Mouse (Mus musculus) heart, embryonic 12.5 days (tissue): ENCODE results near the gene Lrrc74b. TPM values are rescaled to one million over a fixed set of nuclear protein-coding genes. Genes with fewer than 3 reads are reported as not detected.

Source experiments
- ATAC-seq: fragments of 200-750 bp; cut with Nextera tagmentation; 2 replicates; pipeline ENCODE4 v1.8.0; 2017; ENCODE audit warnings: moderate TSS enrichment, moderate library complexity; ENCODE audit not compliant: insufficient number of reproducible peaks, low FRiP score
- H3K27ac ChIP-seq: fragments of 300-500 bp; sonication (generic); 2 replicates; pipeline ENCODE4 v1.5.1; 2016; ENCODE audit warnings: mild to moderate bottlenecking, moderate library complexity; ENCODE audit not compliant: poor library complexity, severe bottlenecking
- H3K27me3 ChIP-seq: fragments of 300-500 bp; sonication (generic); replicated peaks from 2 replicates; pipeline ENCODE4 v1.6.1; 2016; ENCODE audit warnings: mild to moderate bottlenecking, moderate library complexity
- H3K36me3 ChIP-seq: fragments of 300-500 bp; sonication (generic); 2 replicates; pipeline ENCODE4 v1.6.1; 2016; ENCODE audit warnings: mild to moderate bottlenecking, moderate library complexity
- H3K4me1 ChIP-seq: fragments of 300-500 bp; sonication (generic); replicated peaks from 2 replicates; pipeline ENCODE4 v1.6.1; 2016; ENCODE audit warnings: mild to moderate bottlenecking
- H3K4me2 ChIP-seq: fragments of 300-500 bp; sonication (generic); 2 replicates; pipeline ENCODE4 v1.6.1; 2016; ENCODE audit warnings: mild to moderate bottlenecking, moderate library complexity
- H3K4me3 ChIP-seq: fragments of 300-500 bp; sonication (generic); 2 replicates; pipeline ENCODE4 v1.5.1; 2016; ENCODE audit warnings: mild to moderate bottlenecking
- H3K9ac ChIP-seq: fragments of 300-500 bp; sonication (generic); 2 replicates; pipeline ENCODE4 v1.6.1; 2016; ENCODE audit warnings: mild to moderate bottlenecking, moderate library complexity
- H3K9me3 ChIP-seq: fragments of 300-500 bp; sonication (generic); replicated peaks from 2 replicates; pipeline ENCODE4 v1.6.1; 2016; ENCODE audit warnings: mild to moderate bottlenecking, moderate library complexity
- WGBS: fragments of 180-500 bp; shearing (Covaris S2); methylation state at CpG from one replicate; pipeline ENCODE4 v1.1.7; 2016; 5-methylcytosine and 5-hydroxymethylcytosine counted together
- polyA plus RNA-seq: library from polyadenylated mRNA; unstranded; fragments of >200 nt; fragmentation: Nextera tagmentation; extraction: Ambion mirVana; gene quantifications from 2 replicates; pipeline ENCODE4 v1.2.1, GENCODE M21; 2016

Gene Lrrc74b
- polyA plus RNA-seq = 0.09 and 0.23 TPM in 2 replicates

DNA sequence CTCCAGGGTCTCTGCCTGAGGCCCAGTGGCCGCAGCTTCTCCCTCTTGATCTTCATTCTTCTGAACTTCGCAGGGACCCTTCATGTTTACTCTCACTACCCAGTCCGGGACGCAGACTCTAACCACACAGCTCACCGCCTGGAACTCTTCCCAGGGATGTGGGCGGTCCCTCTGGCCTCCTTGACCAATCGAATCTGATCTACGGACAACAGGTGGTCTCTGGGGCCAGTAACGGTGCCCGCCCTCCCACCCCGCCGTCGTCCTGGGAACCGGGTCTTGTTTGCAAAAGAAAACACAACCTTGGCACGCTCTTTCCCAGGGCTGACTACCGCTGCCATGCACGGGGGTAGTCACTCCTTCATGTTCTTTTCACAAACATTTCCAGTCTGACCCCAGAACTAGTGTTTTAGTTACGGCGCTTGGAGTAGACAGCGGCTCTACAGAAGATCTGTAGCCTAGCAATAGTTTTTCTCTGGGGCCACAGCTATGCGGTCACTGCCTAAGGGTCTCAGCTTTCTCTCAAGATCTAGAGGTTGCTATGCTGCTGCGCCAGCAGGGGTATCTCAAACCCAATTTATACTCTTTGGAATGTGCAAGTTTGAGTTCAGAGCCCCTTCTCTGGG lies at the start of gene Lrrc74b:
Gene Lrrc74b (minus strand): TSS at position 120 of the 623 bp plus-strand sequence.
- Histone ChIP-seq H3K4me2 (peak within 1 kb of the TSS; percentile 72), H3K9me3 (no peaks in the 10 kb centered on the region), H3K27ac (peak within 1 kb of the TSS; percentile 48; the same call in 1 of the 2 replicates), H3K36me3 (no peaks in the 10 kb centered on the region), H3K27me3 (peaks cover 12% of the 10 kb centered on the region; the same call in 1 of the 2 replicates), H3K4me1 (peaks cover 37% of the 10 kb centered on the region), H3K4me3 (peak within 1 kb of the TSS; percentile 45), H3K9ac (peak within 1 kb of the TSS; percentile 58)
- 1% methylated on average over 22 of the region's 22 CpGs for WGBS
- peak; percentile 81 for ATAC-seq

DNA sequence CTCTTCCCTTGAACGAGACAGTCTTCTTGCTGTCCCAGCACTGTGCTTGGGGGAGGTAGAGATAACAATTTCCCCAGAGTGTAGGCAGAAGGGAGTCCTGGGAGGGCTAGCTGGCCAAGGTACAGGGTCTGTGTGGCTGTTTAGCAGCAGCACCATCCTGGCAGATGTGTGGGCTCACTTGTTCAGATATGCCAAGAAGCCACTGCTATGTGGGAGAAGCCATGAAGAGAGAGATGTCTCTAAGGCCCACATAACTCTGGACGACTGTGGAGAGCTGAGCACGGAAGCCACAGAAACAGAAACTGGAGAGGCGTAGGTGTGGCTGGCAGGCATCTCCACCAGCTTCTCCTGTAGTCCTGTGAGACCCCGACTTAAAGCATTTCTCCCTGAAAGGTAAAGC lies 44.6 kb upstream of the Lrrc74b start:
- Histone ChIP-seq H3K9ac (no peak overlapping the region), H3K4me2 (no peak overlapping the region), H3K27ac (no peak overlapping the region), H3K9me3 (peaks cover 15% of the 10 kb centered on the region), H3K4me1 (no peaks in the 10 kb centered on the region), H3K36me3 (no peaks in the 10 kb centered on the region), H3K4me3 (no peak overlapping the region), H3K27me3 (no peaks in the 10 kb centered on the region)
- ATAC-seq = no peak
- WGBS = 64% methylated on average over 5 of the region's 5 CpGs

DNA sequence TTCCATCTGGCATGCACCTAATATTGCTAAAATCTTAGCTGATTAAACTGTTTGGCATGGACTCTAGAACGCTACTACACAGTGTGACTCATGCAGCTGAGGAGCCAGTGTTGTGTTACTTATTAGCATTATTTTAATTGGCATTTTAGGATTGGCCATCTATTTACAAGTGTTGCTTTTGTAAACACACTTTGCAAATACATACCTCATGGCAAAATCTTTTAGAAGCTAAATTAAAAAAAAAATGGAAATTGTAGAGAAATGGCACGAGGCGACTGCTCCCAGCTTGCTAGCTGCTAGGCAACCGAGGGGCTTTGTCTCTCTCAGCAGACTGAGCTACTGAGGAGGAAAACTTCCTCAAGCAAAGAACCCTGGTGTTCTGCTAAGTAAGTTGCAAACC lies 43.9 kb upstream of the Lrrc74b start:
- ATAC-seq = no peak
- WGBS = 70% methylated on average over 4 of the region's 4 CpGs
- no peaks in the 10 kb centered on the region for H3K4me1 ChIP-seq
- no peak overlapping the region for H3K27ac ChIP-seq
- H3K9me3 ChIP-seq = 0 out of 2 replicates have a peak, but pooled peaks cover 9% of the 10 kb centered on the region
- no peaks in the 10 kb centered on the region for H3K36me3 ChIP-seq
- no peak overlapping the region for H3K9ac ChIP-seq
- H3K4me3 ChIP-seq = no peak overlapping the region
- H3K4me2 ChIP-seq = no peak overlapping the region
- H3K27me3 ChIP-seq = no peaks in the 10 kb centered on the region

DNA sequence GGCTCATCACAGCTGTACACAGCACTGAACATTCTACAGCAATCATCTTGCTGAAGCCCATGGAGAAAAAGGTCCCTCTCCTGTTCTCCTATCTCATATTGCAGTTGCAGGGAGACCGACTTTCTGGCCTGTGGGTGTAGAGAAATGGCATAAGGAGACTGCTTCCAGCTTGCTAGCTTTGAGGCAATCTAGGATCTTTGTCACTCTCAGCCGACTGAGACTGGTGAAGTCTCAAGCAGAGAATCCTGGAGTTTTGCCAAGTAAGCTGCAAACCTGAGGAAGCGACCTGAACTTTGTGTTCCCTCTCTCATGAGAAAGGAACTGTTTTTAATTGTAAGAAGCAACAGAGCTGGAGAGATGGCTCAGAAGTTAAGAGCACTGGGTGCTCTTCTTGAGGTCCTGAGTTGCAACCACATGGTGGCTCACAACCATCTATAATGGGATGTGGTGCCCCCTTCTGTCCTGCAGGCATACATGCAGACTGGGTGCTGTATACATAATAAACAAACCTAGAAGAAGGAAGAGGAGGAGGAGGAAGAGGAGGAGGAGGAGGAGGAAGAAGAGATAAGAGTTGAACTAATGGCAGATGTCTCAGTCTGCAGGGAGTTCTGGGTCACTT lies 40.0 kb upstream of the Lrrc74b start:
- Histone ChIP-seq H3K9me3 (no peaks in the 10 kb centered on the region), H3K4me2 (no peak overlapping the region), H3K9ac (no peak overlapping the region), H3K4me1 (no peaks in the 10 kb centered on the region), H3K36me3 (no peaks in the 10 kb centered on the region), H3K27me3 (no peaks in the 10 kb centered on the region), H3K4me3 (no peak overlapping the region), H3K27ac (no peak overlapping the region)
- WGBS = 44% methylated on average over 3 of the region's 3 CpGs
- no peak for ATAC-seq

DNA sequence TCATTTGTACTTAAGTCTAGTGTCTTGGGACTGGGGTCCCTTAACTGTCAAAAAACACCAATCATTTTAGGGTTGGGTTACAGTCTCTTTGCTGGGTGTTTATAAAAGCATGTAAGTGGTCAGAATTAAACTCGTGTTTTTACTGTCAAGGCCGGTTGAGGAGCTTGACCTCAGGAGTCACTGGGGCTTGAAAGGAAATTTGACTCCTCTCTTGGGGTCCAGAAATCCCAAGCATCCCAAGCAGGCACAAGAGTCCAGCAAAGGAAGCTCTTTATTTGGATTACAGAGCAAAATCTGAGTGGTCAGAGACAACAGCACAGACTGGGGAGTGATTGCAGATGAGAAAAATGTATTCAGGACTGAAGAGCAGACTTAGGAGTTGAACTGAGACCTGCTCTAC lies 29.7 kb upstream of the Lrrc74b start:
- H3K4me1 ChIP-seq = no peaks in the 10 kb centered on the region
- WGBS = 35% methylated on average over 2 of the region's 2 CpGs
- no peak for ATAC-seq
- H3K27me3 ChIP-seq = no peaks in the 10 kb centered on the region
- no peak overlapping the region for H3K27ac ChIP-seq
- H3K4me2 ChIP-seq = no peak overlapping the region
- no peak overlapping the region for H3K9ac ChIP-seq
- H3K9me3 ChIP-seq = peaks cover 6% of the 10 kb centered on the region
- no peak overlapping the region for H3K4me3 ChIP-seq
- no peaks in the 10 kb centered on the region for H3K36me3 ChIP-seq

DNA sequence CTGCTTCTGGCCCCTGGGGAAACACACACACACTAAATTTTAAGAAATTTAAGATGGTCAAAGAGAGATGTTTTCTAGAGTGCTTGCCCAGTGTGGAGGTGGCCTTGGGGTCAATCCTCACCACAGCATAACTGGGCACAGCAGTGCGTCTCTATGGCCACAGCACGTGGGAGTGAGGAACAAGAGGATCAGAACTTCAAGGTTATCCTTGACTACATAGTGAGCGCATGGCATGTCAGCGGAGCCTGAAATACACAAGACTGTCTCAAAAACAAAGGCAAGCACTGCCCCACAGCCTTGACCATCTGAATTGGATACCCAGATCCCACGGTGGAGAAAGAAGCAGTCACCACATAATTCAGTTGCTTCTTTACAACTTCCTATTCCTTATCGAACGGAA lies 23.5 kb upstream of the Lrrc74b start:
- Histone ChIP-seq H3K4me1 (no peaks in the 10 kb centered on the region), H3K4me2 (no peak overlapping the region), H3K27ac (no peak overlapping the region), H3K36me3 (no peaks in the 10 kb centered on the region), H3K9ac (no peak overlapping the region), H3K27me3 (no peaks in the 10 kb centered on the region), H3K4me3 (no peak overlapping the region), H3K9me3 (peaks cover 9% of the 10 kb centered on the region)
- no peak for ATAC-seq
- 84% methylated on average over 7 of the region's 7 CpGs for WGBS

DNA sequence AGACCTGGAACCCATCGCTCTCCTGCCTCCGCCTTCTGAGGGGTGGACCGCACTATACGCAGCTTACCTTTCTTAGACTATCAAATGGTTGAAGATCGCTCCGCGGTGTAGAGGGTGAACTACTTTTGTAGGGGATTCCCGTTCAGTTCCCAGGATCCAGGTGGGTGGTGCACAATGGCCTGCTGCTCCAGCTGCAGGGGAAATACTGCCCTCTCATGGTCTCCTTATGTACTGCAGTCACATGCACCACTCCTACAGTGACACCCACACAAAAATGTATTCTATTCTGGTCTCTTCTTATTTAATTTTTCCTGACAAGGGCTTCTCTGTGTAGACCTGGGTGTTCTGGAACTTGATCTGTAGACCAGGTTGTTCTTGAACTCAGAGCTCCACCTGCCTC lies 22.0 kb upstream of the Lrrc74b start, which contains the start of gene Slc7a4:
Gene Slc7a4 (minus strand): TSS at position 151 of the 400 bp plus-strand sequence.
- Histone ChIP-seq H3K27me3 (peaks cover 6% of the 10 kb centered on the region), H3K27ac (no peak within 1 kb of the TSS), H3K4me2 (no peak within 1 kb of the TSS), H3K36me3 (no peaks in the 10 kb centered on the region), H3K9ac (no peak within 1 kb of the TSS), H3K4me3 (no peak within 1 kb of the TSS), H3K4me1 (no peaks in the 10 kb centered on the region), H3K9me3 (peaks cover 4% of the 10 kb centered on the region)
- 17% methylated on average over 8 of the region's 8 CpGs for WGBS
- ATAC-seq = no peak

DNA sequence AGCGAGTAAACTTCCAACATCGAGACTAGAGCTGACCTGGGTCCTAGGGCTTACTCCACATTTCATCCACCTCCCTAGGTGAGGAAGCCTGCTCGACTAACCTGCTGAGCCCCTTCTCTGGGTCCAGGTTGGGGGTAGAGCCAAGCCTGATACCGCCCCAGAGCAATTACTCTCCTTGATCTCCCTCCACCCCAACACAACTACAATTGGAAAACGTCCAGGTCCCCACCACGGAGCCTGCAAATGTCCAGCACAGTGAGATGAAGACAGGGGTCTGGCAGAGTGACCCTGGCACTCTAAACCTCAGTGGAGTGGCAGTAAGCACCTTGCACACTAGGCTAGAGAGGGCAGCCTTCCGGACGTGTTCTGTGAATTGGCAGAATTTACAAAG lies 15.8 kb upstream of the Lrrc74b start:
- no peak for ATAC-seq
- 15% methylated on average over 8 of the region's 8 CpGs for WGBS
- H3K9ac ChIP-seq = peak overlapping the region; percentile 68

DNA sequence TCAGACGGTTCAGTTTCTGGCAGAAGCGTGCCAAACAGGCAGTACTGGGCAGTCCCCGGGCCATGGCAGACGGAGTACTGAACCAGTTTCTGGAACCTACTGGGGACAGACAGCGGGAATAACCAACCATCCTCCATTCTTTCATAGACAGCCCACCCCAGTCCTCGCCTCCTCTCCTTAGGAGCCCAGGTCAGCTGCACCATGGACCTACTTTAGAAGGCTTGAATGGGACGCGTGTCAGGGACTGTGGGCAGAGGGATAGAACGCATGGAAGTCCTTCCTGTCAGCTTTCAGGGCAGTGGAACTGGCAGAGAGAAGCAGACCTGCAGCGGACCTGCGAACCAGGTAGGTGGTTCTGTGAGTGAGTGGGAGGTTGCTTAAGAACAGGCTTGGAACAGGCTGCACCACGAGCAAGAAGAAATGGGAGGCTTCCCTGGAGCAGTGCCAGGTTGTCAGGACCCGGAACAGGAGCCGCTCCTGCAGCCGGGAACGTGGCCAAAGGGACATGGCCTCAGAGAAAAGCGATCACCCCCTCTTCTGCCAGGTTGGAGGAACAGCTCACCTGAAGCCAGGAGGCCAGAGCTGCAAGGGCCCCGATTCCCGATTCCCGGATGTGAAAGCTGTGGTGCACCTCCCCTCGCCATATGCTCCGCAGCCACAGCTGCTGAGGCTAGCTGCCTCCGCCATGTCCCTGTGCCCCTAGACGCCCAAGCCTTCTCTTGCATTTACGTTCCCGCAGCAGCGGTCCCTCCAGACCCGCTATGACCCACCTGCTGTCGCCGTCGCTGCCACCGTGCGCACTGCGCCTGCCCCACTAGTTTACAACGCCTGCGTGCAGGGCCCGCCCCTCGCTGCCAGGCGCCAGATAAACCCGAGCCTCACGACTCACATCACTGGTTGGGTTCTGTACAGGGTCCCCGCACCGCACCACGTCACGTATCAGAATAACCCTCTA lies 15.1 kb upstream of the Lrrc74b start:
- H3K27me3 ChIP-seq = peaks cover 63% of the 10 kb centered on the region
- WGBS = 13% methylated on average over 45 of the region's 45 CpGs
- no peak; the same call in 1 of the 2 replicates for ATAC-seq

More for the DNA sequence above, 15.8 kb upstream of the Lrrc74b start:
- Histone ChIP-seq H3K9me3 (no peaks in the 10 kb centered on the region), H3K4me1 (peaks cover 13% of the 10 kb centered on the region), H3K4me3 (peak overlapping the region; percentile 61), H3K4me2 (peak overlapping the region; percentile 93), H3K36me3 (no peaks in the 10 kb centered on the region), H3K27ac (no peak overlapping the region), H3K27me3 (peaks cover 56% of the 10 kb centered on the region)

DNA sequence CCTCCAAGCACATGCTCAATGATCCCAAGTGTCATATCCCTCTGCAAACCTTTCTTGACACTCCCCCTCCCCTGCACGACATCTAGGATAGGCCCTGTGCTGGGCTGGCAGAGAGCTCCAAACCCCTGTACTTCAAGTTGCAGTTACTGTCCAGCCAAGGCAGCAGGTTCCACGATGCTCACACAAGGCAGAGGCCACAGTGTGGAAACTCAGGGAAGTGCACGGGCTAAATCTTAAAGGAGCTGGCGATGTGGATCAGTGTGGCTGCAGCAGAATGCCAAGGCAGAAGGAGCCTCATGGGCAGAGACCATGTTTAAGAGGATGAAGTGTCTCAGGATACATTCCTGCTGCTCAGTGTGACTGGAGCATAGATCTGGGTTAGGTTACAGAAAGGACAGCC lies 5.1 kb upstream of the Lrrc74b start:
- no peak for ATAC-seq
- no peaks in the 10 kb centered on the region for H3K36me3 ChIP-seq
- WGBS = 19% methylated on average over 4 of the region's 4 CpGs

More for the DNA sequence above, 15.1 kb upstream of the Lrrc74b start:
- Histone ChIP-seq H3K27ac (no peak overlapping the region), H3K9ac (peak overlapping the region; percentile 68), H3K36me3 (no peaks in the 10 kb centered on the region), H3K4me1 (peaks cover 13% of the 10 kb centered on the region), H3K4me3 (peak overlapping the region; percentile 61), H3K9me3 (no peaks in the 10 kb centered on the region), H3K4me2 (peak overlapping the region; percentile 93)

DNA sequence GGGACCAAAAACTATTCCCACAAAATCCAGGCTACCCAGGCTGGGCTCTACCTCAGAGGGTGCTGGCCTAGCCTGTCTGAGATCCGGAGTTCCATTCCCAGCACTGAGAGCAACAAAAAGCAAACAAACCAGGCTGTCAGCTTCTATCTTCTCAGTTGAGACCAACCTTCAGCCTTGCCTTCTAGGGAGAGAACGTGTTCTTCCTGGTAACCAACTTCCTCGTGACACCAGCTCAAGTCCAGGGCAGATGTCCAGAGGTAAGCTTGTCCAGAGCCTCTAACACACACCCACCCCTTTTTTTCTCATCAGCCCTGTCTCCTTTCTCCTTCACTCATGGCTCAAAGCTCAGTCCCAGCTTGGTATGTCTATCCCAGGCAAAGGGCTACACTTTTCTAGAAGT lies 3.7 kb upstream of the Lrrc74b start:
- 42% methylated on average over 3 of the region's 3 CpGs for whole genome bisulfite sequencing
- no peak for ATAC-seq

More for the DNA sequence above, 5.1 kb upstream of the Lrrc74b start:
- H3K9me3 ChIP-seq = no peaks in the 10 kb centered on the region
- H3K27me3 ChIP-seq = peaks cover 32% of the 10 kb centered on the region
- H3K9ac ChIP-seq = no peak overlapping the region
- no peak overlapping the region for H3K4me3 ChIP-seq
- no peak overlapping the region for H3K27ac ChIP-seq
- H3K4me1 ChIP-seq = peaks cover 12% of the 10 kb centered on the region
- no peak overlapping the region for H3K4me2 ChIP-seq

More for the DNA sequence above, 3.7 kb upstream of the Lrrc74b start:
- H3K9ac ChIP-seq = no peak overlapping the region
- no peak overlapping the region for H3K27ac ChIP-seq
- no peaks in the 10 kb centered on the region for H3K9me3 ChIP-seq
- peaks cover 18% of the 10 kb centered on the region for H3K27me3 ChIP-seq
- H3K36me3 ChIP-seq = no peaks in the 10 kb centered on the region
- H3K4me1 ChIP-seq = peaks cover 20% of the 10 kb centered on the region
- no peak overlapping the region for H3K4me2 ChIP-seq
- H3K4me3 ChIP-seq = no peak overlapping the region
